Mouse (Mus musculus): ENCODE data around the gene Ralgds.

Gene Ralgds

DNA sequence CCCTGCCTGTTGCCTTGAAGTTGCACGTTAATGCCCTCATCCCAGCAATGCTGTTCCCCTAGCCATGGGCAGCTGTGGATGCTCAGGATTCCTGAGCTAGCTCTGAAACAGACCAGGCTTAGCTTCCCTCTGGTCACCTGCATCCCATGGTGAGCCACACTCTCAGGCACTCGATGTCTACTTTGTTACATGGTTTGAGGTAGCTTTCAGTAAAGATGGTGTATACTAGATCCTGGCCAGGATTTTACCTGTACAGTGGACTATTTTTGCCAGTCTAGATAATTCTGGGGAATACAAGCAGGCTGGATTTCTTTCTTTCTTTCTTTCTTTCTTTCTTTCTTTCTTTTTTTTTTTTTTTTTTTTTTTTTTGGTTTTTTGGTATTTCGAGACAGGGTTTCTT lies 7.1 kb upstream of the Ralgds start, which contains the start of gene Gm10134:
Gene Gm10134 (plus strand): TSS at position 301 of the 400 bp plus-strand sequence.
- no peak for DNase-seq (ENCODE audit: low spot score in 2 of 2)

DNA sequence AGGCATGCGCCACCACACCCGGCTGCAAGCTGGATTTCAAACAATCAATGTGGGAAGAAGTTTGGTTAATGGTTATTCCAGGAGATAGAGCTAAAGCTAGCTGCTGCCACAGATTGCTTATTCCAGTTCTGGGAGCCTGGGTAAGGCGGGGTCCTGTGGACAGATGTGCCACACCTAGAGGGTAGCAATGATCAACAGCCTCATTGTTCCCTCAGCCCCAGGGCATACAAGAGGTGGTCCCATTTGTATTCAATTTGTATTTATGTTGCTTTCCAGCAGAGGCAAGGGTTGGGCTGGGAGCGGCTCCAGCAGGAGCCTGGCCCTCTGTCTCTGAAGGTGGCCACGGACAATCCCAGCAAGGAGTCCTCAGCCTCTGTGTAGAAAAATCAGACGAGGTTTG lies 6.6 kb upstream of the Ralgds start:
- DNase-seq (ENCODE audit: low spot score in 2 of 2): no peak

DNA sequence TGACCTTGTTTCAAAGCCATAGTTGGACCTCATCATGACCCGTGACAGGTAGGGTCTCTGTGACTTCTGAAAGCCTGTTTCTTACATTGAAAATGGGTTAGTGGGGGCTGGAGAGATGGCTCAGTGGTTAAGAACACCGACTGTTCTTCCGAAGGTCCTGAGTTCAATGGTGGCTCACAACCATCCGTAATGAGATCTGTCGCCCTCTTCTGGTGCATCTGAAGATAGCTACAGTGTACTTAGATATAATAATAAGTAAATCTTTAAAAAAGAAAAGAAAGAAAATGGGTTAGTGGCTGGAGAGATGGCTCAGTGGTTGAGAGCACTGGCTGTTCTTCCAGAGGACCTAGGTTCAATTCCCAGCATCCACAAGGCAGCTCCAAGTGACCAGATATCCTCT lies 1.3 kb upstream of the Ralgds start:
- DNase-seq (ENCODE audit: low spot score in 2 of 2): peak in 1 of 2 experiments; percentile 0

DNA sequence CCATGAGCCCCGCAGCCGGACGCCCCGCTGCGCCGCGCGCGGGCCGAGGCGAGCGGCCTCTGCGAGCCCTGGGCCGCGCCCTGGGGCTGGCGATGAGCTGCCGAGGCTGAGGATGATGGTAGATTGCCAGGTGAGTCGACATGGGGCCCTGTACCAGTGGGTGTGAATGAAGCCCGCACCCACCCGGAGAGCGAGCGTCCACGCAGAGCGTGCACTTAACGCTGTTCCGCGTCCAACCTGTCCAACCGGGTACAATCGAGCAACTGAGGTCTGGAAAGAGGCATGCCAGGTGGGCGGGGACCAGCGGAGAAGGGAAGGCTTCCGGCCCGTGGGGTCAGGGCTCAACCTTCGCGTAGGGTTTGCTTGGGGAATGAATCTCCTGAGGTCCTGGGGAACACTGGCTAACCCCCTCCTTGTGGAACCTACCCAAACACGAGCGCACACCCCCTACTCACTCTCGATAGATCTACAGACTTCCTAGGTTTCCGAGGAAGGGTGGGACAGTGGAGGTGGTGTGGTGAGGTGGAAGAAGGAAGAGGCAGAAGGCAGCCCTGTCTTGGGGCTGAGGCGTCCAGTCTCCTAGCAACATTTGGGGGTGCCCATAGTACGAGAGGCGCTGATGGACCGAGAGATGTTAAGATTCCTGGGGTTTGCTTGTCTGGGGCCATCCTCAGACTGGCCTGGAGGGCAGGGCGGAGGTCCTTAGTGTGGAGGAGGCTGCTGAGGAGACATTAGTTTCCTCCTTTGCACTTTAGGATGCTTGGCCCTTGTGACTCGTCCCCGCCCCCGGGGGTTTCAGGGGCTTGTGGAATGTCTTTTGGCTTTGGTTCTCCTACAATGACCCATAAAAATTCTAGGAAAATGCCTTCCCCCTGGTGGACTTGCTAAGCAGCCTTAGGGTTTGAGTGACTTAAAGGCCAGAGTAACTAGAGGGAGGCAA lies 776 bp downstream of the Ralgds start:
- no peak for DNase-seq (ENCODE audit: low spot score in 2 of 2)

DNA sequence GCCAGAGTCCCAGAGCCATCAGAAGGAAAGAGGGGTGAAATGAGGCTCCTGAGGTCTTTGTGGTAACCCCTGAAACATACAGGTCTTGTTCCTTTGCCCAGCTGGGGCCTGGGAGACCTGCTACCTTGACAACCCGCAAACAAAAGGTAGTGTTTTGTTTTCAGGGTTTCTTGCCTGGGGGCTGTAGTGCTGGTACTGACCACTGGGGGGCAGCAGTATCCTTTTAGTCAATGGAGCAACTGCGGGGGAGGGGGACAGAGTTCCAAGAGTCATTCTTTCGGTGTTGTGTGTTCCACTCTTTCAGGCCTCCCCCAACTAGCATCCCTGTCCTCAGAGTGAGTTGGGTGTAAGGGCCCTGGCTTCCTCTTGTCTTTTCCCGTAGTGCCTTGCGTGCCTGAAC lies 1.6 kb downstream of the Ralgds start:
- DNase-seq (ENCODE audit: low spot score in 2 of 2): peak in 1 of 2 experiments; percentile 77

DNA sequence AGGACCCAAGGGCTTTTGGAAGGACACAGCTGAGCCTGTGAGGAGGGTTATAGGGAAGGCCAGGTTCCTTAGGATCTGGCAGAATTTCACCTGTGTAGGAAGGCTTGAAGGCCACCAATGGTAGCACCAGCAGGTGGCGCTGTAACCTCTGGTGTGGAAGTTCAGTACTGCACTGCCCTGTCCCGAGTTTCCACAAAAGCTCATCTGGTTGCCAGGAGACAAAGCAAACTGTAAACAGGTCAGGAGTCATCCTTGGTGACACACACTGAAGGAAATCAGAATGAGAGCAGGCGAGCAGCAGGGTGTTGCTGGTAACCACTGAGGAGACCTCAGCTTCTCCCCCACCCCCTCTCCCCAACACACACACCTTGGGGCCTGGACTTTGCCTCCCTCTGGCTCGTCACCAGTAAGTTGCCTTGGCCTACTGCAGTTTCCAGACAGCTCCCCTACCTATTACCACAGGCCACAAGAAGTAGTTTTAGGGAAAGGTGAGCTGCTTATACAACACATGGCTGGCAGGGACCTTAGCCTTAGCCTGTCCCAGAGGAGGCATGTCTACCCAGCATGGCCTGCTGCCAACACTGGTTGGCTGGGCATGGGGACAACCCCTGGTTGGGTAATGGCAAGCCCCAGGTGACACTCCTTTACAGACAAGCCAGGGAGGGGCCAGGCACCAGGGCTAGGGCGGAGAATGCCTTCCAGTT lies 4.4 kb downstream of the Ralgds start:
- DNase-seq (ENCODE audit: low spot score in 2 of 2): no peak

DNA sequence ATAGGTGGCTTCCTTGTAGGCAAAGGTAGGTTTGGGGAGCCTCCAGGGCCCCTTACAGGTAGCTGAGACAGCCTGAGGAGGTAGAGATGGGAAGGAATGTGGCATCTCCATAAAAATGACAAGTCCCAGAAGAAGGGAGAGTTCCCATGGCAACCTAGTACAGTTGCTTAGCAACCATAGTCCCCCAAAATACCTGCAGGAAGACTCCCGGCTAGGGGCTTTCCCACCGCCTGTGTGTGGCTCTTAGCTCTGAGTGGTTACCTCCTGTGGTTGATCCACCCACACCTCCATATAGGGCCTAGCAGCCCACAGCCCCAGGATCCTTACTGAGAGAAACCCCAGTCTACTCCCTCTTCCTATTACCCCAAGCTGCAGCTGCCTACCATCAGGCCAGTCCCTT lies 5.3 kb downstream of the Ralgds start:
- DNase-seq (ENCODE audit: low spot score in 2 of 2): peak; percentile 78 to 83

DNA sequence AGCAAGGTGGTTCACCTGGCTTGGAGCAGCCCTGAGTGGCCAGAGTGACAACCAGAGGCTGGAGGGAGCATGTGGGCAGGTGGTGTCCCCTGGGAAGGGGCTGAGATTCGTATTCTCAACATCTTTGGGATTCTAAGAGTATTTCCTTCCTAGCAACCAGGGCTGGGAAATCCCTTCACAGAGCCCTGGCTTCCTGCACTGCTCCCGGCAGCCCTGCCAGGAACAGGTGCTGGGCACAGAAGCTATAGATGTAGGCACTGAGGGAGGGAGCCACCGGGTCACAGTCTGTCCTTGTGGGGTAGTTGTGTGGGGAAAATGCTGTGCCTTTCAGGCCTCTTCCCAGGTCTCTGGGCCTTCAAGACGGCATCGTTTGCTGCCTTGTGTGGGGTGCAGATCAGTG lies 7.7 kb downstream of the Ralgds start:
- no peak for DNase-seq (ENCODE audit: low spot score in 2 of 2)

DNA sequence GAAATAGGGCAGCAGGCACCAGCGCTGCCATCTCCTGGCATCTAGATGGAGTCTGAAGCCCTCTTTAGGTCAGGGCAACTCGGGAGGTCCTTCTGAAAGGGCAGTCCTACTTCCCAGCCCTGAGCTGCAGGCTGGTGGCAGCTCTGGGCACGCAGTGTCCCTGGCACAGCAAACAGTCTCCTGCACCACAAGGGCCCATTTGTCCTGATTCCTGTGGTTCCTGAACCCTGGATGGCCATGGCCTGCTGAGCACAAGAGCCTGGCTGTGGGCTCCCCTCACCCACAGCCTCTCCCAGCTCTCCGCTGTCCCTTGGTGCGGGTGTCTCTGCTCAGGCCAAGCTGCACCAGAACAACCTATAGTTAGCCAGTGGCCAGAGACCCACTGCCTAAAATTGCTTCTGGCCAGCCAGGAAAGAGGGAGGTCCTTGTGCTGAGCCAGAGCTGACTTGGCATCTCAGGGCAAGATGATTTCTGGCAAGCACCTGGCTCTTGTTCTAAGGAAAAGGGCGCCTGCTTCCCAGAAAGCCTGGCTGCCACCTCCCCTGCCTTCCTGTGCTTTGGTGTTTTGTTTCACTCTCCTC lies 8.7 kb downstream of the Ralgds start:
- peak; percentile 69 to 83 for DNase-seq (ENCODE audit: low spot score in 2 of 2)

DNA sequence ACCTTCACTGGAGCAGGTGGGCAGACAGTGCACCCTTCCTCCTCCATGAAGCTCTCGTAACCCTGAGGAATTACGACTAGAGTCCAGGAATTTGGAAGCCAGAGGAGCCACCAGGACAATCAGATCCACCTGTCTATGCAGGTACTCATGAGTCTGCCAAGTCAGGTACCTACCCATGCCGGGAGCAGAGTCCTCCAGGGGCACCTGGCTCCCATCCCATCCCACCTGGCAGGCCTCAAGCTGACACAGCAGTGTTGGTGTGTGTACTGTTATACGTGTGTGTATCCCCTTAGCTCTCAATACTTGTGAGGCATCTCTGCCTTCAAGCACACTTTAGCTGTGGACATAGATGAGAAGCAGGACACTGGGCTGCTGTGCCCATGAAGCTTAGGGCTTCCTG lies 9.2 kb downstream of the Ralgds start:
- DNase-seq (ENCODE audit: low spot score in 2 of 2): no peak

DNA sequence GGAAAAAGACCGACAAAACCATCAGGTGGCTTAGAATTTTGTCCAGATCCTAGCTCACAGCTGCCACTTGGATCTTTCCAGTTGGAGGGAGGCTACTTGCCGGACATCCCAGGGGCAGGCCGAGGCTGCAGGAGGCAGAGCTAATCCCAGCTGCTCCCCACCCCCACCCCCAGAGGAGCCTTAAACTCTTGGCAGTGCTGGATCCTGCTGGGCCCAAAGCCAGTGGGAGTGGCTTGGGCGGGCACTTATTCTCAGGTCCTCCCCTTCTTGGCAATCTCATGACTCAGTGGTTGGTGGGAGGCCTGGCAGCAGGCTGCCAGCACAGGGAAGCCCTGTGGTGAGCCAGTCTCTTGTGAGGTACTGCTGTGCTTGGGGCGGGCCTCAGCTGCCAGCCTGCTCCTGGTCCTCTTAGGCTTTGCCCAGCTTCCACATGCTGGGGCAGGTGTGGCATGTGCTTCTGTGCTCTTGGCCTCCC lies 10.8 kb downstream of the Ralgds start:
- DNase-seq (ENCODE audit: low spot score in 2 of 2): peak; percentile 85 to 87

DNA sequence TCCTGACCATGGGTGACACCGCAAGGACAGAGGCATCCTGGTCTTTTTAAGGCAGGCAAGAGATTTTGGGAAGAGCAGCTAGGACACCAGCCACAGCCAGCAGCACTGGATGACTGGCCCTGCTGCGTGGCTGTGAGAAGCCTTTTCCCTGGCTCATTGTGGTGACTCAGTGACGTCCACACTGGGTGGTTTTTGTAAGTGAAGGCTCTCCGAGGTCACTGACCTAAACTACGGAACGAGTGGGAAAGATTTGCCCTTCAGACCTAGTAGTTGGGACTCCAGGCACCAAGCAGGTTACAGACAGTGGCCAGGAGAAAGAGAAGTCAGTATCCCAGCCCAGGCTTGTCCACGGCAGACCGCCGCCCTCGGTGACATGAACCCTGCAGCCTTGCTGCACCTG lies 11.5 kb downstream of the Ralgds start:
- peak in 1 of 2 experiments; percentile 0 for DNase-seq (ENCODE audit: low spot score in 2 of 2)

DNA sequence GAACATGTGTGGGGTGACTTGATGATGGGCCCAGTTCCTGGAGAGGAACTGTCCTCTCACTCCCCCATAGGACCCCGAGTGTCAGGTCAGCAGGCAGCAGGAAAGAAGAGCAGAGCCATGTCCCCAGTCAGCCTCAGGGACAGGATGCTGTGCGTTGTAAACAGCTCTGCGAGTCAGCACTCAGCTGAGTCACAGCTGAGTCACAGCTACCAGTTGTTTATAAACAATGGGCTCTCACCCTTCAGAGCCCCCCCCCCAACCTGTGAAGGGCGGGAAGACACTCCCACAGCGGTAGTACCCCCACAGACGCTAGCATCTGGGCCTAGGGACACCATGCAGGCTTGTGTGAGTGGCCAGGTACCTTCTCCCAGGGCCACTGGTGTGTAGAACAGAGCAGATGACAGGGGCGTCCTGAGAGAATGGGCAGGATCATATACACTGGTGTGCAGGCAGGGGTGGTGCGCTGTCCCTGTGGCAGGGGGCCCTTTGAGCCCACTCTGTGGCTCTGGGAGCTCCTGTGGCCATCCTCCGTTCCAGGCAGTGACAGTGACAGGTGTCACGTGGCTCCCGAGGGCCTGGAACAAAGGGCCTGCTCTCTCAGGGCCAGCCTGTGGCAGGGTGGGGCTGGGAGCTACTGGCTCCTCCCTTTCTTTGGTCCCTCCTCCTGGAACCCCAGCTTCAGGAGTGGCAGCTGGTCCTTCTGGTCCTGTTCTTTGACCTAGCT lies 12.5 kb downstream of the Ralgds start:
- DNase-seq (ENCODE audit: low spot score in 2 of 2): peak in 1 of 2 experiments; percentile 7

DNA sequence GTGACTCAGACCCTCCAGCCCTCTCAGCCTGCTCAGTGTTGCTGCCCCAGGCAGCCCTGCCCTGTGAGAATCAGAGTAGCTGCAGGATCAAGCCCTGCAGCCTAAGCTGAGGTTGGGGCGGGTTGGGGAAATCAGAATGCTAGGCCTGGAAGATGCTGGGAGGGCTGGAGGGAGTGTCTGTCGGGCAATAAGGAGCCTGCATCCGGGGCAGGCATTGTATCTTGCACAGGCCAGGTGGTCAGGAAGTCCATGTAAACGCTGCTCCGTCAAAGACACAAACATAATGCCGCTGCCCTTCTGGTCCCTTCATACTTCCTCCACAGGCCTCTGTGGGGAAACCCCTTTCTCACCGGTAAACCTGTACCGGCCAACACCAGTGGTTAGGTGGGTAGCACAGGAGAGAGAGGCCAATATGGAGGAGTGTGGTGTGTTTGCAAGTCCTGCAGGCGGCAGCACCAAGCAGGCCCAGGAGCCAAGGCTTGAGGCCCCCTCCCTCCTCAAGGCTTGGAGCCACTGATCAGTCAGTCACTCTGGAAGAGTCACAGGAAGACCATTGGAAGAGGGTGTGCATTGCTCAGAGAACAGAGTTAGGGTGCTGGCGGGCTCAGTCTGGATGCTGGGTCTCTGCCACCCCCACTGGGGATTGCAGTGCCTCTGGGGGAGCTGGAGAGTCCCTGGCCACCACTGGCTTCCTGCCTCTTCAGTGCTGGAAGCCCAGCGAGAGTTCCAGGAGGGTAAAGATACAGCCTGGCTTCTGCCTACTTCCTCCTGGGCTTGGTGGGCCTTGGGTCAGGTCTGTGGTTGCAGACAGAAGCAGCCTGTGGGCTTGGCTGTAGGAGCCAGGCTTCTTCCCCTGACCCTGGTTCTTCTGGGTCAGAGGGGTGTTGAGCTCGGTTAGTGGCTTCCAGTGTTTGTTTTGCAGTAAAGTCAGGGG lies 13.3 kb downstream of the Ralgds start:
- no peak for DNase-seq (ENCODE audit: low spot score in 2 of 2)

DNA sequence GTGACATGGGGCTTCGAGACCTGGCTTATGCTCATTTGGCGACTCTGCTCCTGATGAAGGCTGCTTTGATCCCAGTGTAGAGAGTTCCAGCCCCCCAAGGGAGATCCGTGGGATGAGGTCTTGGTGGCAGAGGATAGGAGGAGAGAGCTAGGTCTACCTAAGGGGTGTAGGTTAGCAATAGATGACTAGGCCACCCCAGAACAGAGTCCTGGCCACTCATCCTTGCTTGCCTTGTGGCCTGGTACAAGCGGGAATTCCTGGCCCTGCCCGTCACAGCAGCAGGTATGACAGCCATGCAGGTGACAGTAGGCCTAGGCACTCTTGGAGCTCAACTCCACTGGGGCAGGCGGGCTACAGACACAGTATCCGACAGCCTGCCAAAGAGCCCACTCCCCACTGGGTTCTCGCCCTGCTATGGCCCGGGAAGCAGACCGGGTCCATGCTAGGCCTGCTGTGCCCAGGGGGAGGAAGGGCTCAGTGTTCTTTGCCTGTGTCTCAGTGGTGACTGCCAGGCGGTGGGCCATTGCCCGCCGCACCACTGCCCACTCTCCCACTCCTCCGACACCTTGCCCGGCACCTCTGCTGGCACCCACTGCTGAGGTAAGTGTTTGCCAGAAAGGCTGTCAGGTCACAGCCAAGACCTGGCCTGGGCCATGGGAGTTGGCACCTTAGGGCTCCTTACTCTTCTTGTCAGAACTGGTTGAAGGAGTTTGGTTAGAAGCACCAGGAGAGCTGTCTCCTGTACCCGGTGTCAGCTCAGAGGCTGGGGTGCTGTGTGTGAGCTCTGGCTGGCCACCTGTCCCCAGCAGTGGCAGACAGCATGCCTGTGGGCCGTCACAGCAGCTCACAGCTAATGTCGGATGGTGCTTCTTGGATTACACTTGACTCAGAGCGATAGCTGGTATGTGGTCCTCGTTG lies 14.8 kb downstream of the Ralgds start:
- no peak for DNase-seq (ENCODE audit: low spot score in 2 of 2)

DNA sequence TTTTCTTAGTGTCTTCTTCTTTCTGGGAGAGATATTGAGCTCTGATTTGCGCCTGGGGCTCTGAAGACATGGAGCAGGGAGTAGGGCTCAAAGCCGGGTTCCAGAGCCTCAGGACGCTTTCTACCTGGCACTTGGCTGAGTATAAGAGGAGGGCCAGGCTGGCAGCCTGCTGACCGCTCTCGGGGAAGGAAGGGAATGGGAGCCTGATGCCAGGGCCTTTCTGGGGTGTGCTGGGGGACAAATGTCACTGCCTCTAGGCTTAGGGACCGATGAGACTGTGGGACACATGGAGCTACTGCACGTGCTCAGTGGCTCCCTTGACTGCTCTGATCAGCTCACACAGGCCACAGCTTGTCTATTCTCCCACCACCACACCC lies 15.4 kb downstream of the Ralgds start:
- no peak for DNase-seq (ENCODE audit: low spot score in 2 of 2)

DNA sequence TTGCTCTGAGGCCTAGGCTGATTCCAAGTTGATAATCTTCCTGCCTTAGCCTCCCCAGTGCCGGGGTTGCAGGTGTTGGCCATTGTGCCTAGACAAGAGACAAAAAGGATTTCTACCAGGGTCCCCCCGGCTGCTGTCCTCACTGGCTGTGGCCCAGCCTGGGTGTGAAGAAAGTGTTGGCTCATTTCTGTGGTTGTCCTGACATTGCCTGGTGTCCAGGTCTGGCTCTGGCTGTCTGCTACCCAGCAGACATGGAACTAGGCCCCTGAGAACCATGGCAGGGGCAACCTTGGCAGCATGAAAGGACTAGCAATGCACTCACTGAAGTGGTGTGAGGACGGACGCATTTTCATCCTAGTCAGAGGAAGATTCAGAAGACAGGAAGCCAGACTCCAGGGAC lies 16.9 kb downstream of the Ralgds start:
- DNase-seq (ENCODE audit: low spot score in 2 of 2): no peak

DNA sequence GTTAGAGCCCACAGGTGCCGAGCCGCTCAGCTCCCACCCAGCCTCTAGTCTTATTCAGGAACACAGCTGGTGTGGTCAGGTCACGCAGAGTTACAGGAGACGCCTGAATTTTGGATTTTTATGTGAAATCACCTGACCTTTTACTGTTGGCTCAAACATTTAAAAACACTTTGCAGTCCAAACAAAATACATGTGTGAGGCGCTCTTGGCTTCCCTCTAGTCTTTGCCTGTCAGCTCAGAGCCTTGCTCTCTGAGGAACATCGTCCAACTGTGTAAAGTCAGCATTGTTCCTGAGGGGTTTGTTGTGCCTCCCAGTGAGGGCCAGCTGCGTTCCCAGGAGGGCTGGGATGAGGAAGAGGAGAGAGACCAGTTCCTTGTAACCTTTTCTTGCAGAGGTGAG lies 17.4 kb downstream of the Ralgds start:
- no peak for DNase-seq (ENCODE audit: low spot score in 2 of 2)

DNA sequence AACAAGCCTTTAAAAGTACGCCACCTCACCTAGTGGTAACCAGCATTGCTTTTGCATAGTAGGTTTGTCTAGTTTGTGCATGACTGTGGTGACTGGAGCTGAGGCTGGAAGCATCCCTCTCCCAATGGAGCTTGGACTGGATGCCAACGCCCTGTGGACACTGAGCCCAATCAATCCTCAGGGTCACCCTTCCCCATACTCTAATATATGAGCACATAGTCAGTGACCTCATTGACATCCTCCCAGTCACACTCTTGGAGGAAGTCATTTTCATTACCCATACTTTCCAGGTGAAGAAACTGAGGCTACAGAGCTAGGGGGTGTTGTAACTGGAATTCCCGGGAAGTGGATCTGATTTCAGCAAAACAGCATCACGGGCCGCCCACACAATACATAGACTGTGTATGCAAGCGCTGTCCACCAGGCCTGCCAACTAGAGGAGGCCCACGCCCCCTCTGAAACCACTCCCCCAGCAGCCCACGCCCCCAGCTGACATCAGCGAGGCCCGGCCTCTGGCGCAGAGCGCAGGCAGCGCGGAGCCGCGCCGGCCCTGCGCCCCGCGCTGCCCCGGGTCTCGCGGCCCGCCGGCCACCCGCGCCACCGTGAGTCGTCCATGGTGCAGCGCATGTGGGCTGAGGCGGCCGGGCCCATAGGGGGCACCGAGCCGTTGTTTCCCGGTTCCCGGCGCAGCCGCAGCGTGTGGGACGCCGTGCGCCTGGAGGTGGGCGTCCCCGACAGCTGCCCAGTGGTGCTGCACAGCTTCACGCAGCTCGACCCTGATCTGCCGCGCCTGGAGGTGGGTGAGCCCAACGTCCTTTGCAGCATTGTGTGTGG lies 20.2 kb downstream of the Ralgds start:
- peak; percentile 84 to 87 for DNase-seq (ENCODE audit: low spot score in 2 of 2)

Data from right cerebral cortex, postnatal 36 days (tissue).